Mouse (Mus musculus) lung, embryonic 15.5 days (tissue): ENCODE data around the gene Kpna4. TPM values are rescaled to one million over a fixed set of nuclear protein-coding genes. Genes with fewer than 3 reads are reported as not detected.
A peak's percentile ranks its signal among the peaks of the same experiment; 100 is the strongest.

Source experiments
- ATAC-seq: fragments of 200-750 bp; cut with Nextera tagmentation; 2 replicates; pipeline ENCODE4 v1.8.0; 2017; ENCODE audit warnings: moderate number of reproducible peaks, borderline replicate concordance; ENCODE audit not compliant: low FRiP score, low TSS enrichment; ENCODE audit errors: extremely low read depth
- H3K27ac ChIP-seq: fragments of 300-500 bp; sonication (generic); 2 replicates; pipeline ENCODE4 v1.5.1; 2015; ENCODE audit warnings: moderate library complexity, mild to moderate bottlenecking, inconsistent platforms
- H3K27me3 ChIP-seq: fragments of 300-500 bp; sonication (generic); 2 replicates; pipeline ENCODE4 v1.6.1; 2015; ENCODE audit warnings: inconsistent platforms
- H3K36me3 ChIP-seq: fragments of 300-500 bp; sonication (generic); 2 replicates; pipeline ENCODE4 v1.6.1; 2015; ENCODE audit warnings: inconsistent platforms
- H3K4me1 ChIP-seq: fragments of 300-500 bp; sonication (generic); 2 replicates; pipeline ENCODE4 v1.6.1; 2015; ENCODE audit warnings: inconsistent platforms
- H3K4me2 ChIP-seq: fragments of 300-500 bp; sonication (generic); 2 replicates; pipeline ENCODE4 v1.6.1; 2015; ENCODE audit warnings: inconsistent platforms, mild to moderate bottlenecking, moderate library complexity
- H3K4me3 ChIP-seq: fragments of 300-500 bp; sonication (generic); 2 replicates; pipeline ENCODE4 v1.5.1; 2015; ENCODE audit warnings: mild to moderate bottlenecking, inconsistent platforms
- H3K9ac ChIP-seq: fragments of 300-500 bp; sonication (generic); 2 replicates; pipeline ENCODE4 v1.6.1; 2015; ENCODE audit warnings: inconsistent platforms
- H3K9me3 ChIP-seq: fragments of 300-500 bp; sonication (generic); 2 replicates; pipeline ENCODE4 v1.6.1; 2016; ENCODE audit warnings: inconsistent platforms
- WGBS: fragments of 180-500 bp; shearing (Covaris S2); methylation state at CpG from one replicate; pipeline ENCODE4 v1.1.7; 2015; 5-methylcytosine and 5-hydroxymethylcytosine counted together
- polyA plus RNA-seq: library from polyadenylated mRNA; unstranded; fragments of >200 nt; fragmentation: Nextera tagmentation; extraction: Ambion mirVana; gene quantifications from 2 replicates; pipeline ENCODE4 v1.2.1, GENCODE M21; 2015

Kpna4 gene
- polyA plus RNA-seq, 1 experiment from 2014 or later = 35.1 TPM

- Histone ChIP-seq H3K36me3 (peaks cover 36% of the 10 kb centered on the region), H3K9ac (no peak overlapping the region), H3K27ac (no peak overlapping the region), H3K9me3 (no peaks in the 10 kb centered on the region), H3K4me1 (no peaks in the 10 kb centered on the region), H3K27me3 (no peaks in the 10 kb centered on the region), H3K4me3 (no peak overlapping the region), H3K4me2 (no peak overlapping the region)
- 92% methylated on average over 7 of the region's 7 CpGs for WGBS
- no peak for ATAC-seq
These were observed 32.5 kb downstream of the Kpna4 start for GRCm38 (mm10) chr3:69094456-69094855.

DNA sequence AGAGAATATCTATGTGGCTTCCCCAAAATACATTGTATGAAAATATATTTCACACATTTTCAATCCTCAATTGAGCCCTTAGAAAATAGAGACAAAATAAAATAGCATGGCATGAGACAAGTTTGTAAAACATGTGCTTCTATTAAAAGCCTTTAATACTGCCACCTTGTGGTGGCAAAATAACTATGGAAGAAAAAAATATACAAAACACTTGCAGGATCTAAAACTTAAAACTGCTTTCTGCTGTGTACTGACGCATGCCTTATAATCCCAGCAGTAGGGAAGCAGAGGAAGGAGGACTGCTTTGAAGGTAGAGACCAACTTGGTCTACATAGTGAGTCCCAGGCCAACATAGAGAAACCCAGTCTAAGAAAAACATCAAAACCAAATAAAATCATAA lies 62.9 kb downstream of the Kpna4 start:
- WGBS = 28% methylated on average over 1 of the region's 1 CpGs
- Histone ChIP-seq H3K9me3 (no peaks in the 10 kb centered on the region), H3K4me1 (no peaks in the 10 kb centered on the region), H3K36me3 (no peaks in the 10 kb centered on the region), H3K9ac (no peak overlapping the region), H3K4me2 (no peak overlapping the region), H3K27ac (no peak overlapping the region), H3K27me3 (no peaks in the 10 kb centered on the region), H3K4me3 (no peak overlapping the region)
- ATAC-seq = no peak

DNA sequence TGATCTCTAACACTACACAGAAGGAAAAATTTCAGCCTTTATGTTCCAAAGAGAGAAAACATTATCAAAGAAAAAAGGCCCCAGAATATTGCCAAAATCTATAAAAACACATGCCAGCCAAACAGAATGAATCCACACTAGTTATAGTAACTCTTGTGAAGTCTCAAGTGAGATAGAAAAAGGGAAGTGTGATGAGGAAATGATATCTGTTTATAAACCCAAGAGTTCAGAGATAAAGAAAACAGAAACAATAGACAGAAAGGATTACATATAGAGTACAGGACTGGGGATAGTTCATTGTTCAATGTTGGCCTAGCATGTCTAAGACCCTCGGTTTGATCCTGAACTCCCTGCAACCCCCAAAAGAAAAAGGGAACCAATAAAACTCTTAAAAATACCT lies 64.1 kb downstream of the Kpna4 start:
- Histone ChIP-seq H3K27ac (no peak overlapping the region), H3K4me1 (no peaks in the 10 kb centered on the region), H3K36me3 (no peaks in the 10 kb centered on the region), H3K4me2 (no peak overlapping the region), H3K4me3 (no peak overlapping the region), H3K27me3 (no peaks in the 10 kb centered on the region), H3K9me3 (no peaks in the 10 kb centered on the region), H3K9ac (no peak overlapping the region)
- WGBS = 81% methylated on average over 1 of the region's 1 CpGs
- no peak for ATAC-seq

DNA sequence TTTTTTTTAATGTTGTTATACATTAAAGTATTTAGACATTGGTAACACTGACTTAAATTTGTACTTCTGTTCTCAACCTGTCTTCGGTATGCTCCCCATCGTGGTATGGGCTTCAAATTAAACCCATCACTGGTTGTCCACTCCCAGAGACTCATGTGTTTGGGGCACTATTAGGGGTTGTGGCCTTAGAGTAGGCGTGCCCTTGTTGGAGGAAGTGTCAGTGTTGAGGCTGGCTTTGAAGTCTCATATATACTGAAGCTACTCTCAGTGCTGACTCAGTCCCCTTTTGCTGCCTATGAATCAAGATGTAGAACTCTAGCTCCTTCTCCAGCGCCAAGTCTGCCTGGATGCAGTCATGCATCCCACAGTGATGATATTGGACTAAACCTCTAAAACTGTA lies 66.2 kb downstream of the Kpna4 start:
- 93% methylated on average over 4 of the region's 4 CpGs for WGBS
- Histone ChIP-seq H3K36me3 (no peaks in the 10 kb centered on the region), H3K4me2 (no peak overlapping the region), H3K9ac (no peak overlapping the region), H3K4me1 (no peaks in the 10 kb centered on the region), H3K9me3 (no peaks in the 10 kb centered on the region), H3K27me3 (no peaks in the 10 kb centered on the region), H3K4me3 (no peak overlapping the region), H3K27ac (no peak overlapping the region)
- no peak for ATAC-seq

DNA sequence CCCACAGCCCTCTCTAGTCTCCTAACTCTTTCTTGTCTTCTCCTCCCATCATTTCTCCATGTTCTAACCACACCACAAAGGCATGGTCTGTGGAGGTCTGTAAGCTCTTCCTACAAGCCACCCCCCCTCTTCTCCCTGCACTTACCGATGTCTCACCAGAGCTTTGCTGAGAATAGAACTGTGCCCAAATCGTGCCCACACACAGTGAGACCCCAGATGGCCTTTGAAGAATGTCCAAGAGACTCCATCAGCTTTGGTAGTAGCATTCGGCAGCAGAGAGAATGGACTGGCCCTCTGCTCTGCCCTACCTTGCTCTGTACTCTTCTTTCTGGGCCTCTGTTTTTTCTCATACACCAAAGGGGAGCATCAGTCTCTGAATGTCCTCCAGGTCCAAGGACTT lies 71.0 kb downstream of the Kpna4 start:
- no peak overlapping the region for H3K4me2 ChIP-seq
- no peak overlapping the region for H3K27ac ChIP-seq
- no peaks in the 10 kb centered on the region for H3K9me3 ChIP-seq
- 90% methylated on average over 3 of the region's 3 CpGs for WGBS
- no peak overlapping the region for H3K4me3 ChIP-seq
- H3K9ac ChIP-seq = no peak overlapping the region
- no peaks in the 10 kb centered on the region for H3K4me1 ChIP-seq
- H3K27me3 ChIP-seq = no peaks in the 10 kb centered on the region
- ATAC-seq = no peak
- no peaks in the 10 kb centered on the region for H3K36me3 ChIP-seq

DNA sequence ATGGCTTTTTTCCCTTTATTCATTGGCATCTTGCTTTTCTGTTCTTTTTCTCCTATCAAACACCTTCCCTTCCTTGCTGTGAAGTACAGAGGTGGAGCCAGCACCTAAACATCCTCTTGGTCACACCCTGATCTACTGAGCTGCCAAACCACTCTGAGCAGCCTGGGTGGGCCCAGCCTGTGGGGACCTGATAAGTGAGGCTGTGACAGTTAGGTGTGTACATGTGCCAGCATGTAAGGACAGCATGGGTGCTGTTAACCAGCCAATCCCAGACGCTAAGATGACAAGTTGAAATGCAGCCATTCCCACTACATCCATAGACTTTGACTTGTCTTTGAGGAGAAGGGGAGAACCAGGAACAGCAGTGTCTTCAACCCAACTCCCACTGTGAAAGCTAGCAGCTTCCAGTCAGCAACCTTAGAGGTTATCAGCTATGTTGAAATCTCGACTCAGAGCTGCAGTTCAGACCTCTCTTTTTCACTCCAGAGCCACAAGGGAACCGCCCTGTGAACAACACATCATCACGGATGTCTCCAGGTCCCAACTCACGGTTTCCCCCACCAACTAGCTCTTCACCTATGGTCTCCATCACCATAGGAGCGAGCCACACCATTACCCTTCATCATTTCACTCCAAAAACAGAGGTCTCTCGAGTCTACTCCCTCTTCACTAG lies 72.0 kb downstream of the Kpna4 start:
- H3K36me3 ChIP-seq = no peaks in the 10 kb centered on the region
- H3K9me3 ChIP-seq = no peaks in the 10 kb centered on the region
- H3K27ac ChIP-seq = no peak overlapping the region
- no peaks in the 10 kb centered on the region for H3K4me1 ChIP-seq
- no peaks in the 10 kb centered on the region for H3K27me3 ChIP-seq
- H3K9ac ChIP-seq = no peak overlapping the region
- peak; percentile 75; the same call in 1 of the 2 replicates for ATAC-seq
- WGBS = 68% methylated on average over 7 of the region's 7 CpGs
- H3K4me2 ChIP-seq = no peak overlapping the region
- no peak overlapping the region for H3K4me3 ChIP-seq

GRCm38 (mm10) chr3:69051894-69052293 lies 75.0 kb downstream of the Kpna4 start:
- Histone ChIP-seq H3K27me3 (no peaks in the 10 kb centered on the region), H3K9ac (no peak overlapping the region), H3K36me3 (no peaks in the 10 kb centered on the region), H3K4me3 (no peak overlapping the region), H3K27ac (no peak overlapping the region), H3K4me2 (no peak overlapping the region), H3K4me1 (no peaks in the 10 kb centered on the region), H3K9me3 (no peaks in the 10 kb centered on the region)
- 84% methylated on average over 11 of the region's 11 CpGs for WGBS
- no peak for ATAC-seq

DNA sequence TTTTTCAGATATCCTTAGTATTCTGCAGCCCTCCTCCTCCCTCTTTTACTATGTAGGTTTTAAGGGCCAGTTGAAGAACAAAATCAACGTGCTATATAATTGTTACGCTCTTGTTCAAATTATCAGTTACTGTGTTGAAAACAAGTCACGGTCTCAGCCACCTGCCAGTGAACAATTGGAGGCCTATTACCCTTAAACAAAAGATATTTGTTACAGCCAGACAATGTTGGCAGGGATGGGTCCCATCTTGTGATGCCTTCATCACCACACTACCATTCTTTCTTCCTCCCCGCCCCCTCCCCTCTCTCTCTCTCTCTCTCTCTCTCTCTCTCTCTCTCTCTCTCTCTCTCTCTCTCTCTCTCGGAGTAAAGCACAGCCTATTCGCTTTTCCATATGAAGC lies 77.9 kb downstream of the Kpna4 start:
- ATAC-seq = no peak

GRCm38 (mm10) chr3:69047684-69048083 lies 79.2 kb downstream of the Kpna4 start:
- Histone ChIP-seq H3K4me2 (no peak overlapping the region), H3K4me3 (no peak overlapping the region), H3K27me3 (no peaks in the 10 kb centered on the region), H3K36me3 (no peaks in the 10 kb centered on the region; the same call in 1 of the 2 replicates), H3K27ac (no peak overlapping the region), H3K9ac (no peak overlapping the region), H3K4me1 (peaks cover 13% of the 10 kb centered on the region; the same call in 1 of the 2 replicates), H3K9me3 (no peaks in the 10 kb centered on the region)
- ATAC-seq = no peak
- 70% methylated on average over 4 of the region's 4 CpGs for WGBS

More for the DNA sequence above, 77.9 kb downstream of the Kpna4 start:
- no peaks in the 10 kb centered on the region for H3K27me3 ChIP-seq
- H3K27ac ChIP-seq = no peak overlapping the region
- H3K4me2 ChIP-seq = no peak overlapping the region
- H3K4me3 ChIP-seq = no peak overlapping the region
- peaks cover 11% of the 10 kb centered on the region; the same call in 1 of the 2 replicates for H3K4me1 ChIP-seq
- no peaks in the 10 kb centered on the region for H3K9me3 ChIP-seq
- no peak overlapping the region for H3K9ac ChIP-seq
- 82% methylated on average over 6 of the region's 6 CpGs for WGBS
- H3K36me3 ChIP-seq = no peaks in the 10 kb centered on the region

DNA sequence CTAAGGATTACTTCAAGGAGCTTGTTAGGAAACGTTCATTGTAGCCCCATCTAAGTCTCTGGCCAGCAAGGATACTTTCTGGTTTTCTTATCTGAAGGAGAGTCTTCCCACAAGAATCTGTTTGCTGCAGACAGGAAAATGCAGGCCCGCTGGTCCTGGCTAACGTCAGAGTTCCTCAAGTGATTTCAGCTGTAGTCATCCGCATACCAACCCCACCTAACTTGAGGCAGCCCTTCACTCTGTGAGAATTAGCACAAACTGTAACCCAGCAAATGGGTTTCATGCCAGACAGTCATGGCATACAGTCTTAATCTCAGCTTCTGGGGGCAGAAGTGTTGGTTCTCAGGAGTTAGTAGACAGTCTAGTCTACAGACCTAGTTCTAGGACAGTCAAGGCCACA lies 80.4 kb downstream of the Kpna4 start:
- ATAC-seq = no peak
- peaks cover 17% of the 10 kb centered on the region; the same call in 1 of the 2 replicates for H3K4me1 ChIP-seq
- no peak overlapping the region for H3K27ac ChIP-seq
- H3K9me3 ChIP-seq = no peaks in the 10 kb centered on the region
- H3K27me3 ChIP-seq = no peaks in the 10 kb centered on the region
- no peak overlapping the region for H3K9ac ChIP-seq
- H3K4me2 ChIP-seq = no peak overlapping the region
- 51% methylated on average over 4 of the region's 4 CpGs for WGBS
- no peak overlapping the region for H3K4me3 ChIP-seq
- no peaks in the 10 kb centered on the region; the same call in 1 of the 2 replicates for H3K36me3 ChIP-seq

- H3K4me3 ChIP-seq = peak overlapping the region; percentile 95
- peak overlapping the region; percentile 97; the same call in 1 of the 2 replicates for H3K27ac ChIP-seq
- peaks cover 17% of the 10 kb centered on the region; the same call in 1 of the 2 replicates for H3K4me1 ChIP-seq
- 17% methylated on average over 13 of the region's 13 CpGs for WGBS
- H3K27me3 ChIP-seq = no peaks in the 10 kb centered on the region
- H3K36me3 ChIP-seq = peaks cover 3% of the 10 kb centered on the region; the same call in 1 of the 2 replicates
- peak overlapping the region; percentile 81 for H3K9ac ChIP-seq
- H3K4me2 ChIP-seq = peak overlapping the region; percentile 89
- H3K9me3 ChIP-seq = no peaks in the 10 kb centered on the region
- no peak for ATAC-seq
These were observed 81.2 kb downstream of the Kpna4 start for GRCm38 (mm10) chr3:69045750-69046149.

GRCm38 (mm10) chr3:69045400-69045703 lies 81.6 kb downstream of the Kpna4 start:
- H3K4me2 ChIP-seq = peak overlapping the region; percentile 89
- ATAC-seq = 0 out of 2 replicates have a peak, but pooled peaks have one; percentile 15
- peaks cover 7% of the 10 kb centered on the region for H3K36me3 ChIP-seq
- 2% methylated on average over 9 of the region's 9 CpGs for WGBS
- H3K27ac ChIP-seq = peak overlapping the region; percentile 97
- H3K27me3 ChIP-seq = no peaks in the 10 kb centered on the region
- H3K4me3 ChIP-seq = peak overlapping the region; percentile 95
- H3K4me1 ChIP-seq = peaks cover 18% of the 10 kb centered on the region; the same call in 1 of the 2 replicates
- H3K9me3 ChIP-seq = no peaks in the 10 kb centered on the region
- H3K9ac ChIP-seq = peak overlapping the region; percentile 81
